Mouse (Mus musculus): ENCODE data around the gene Tppp3.

The Tppp3 gene

GRCm38 (mm10) chr8:105422006-105422405, 49.3 kb downstream of the Tppp3 start:
- no peak for DNase-seq

DNA sequence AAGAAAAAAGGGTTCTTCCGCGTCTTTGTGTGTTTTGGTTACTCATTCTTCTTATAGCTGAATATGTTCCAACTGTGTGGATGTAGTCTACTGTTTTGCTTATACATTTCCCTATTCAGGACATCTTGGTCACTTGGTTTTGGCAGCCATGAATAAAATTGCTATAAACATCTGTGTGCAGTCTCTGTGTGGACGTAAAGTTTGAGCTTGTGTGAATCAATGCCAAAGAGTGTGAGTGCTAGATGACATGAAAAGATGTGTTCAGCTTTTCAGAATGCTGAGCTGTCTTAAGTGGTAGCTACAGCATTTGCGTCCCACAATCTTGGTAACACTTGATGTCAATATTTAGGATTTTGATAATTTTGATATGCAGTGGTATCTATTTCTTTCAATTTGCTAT, 51.5 kb downstream of the Tppp3 start:
- no peak for DNase-seq

- peak in 1 of 2 experiments; percentile 14 for DNase-seq
Measured at GRCm38 (mm10) chr8:105418992-105419391, 52.3 kb downstream of the Tppp3 start.
